Mouse (Mus musculus) stomach, embryonic 14.5 days (tissue): ENCODE measurements around the gene Inpp5k. TPM values are rescaled to one million over a fixed set of nuclear protein-coding genes. Genes with fewer than 3 reads are reported as not detected.

ENCODE experiments used
- ATAC-seq: fragments of 200-750 bp; cut with Nextera tagmentation; 2 replicates; pipeline ENCODE4 v1.8.0; 2017; ENCODE audit warnings: low read depth, moderate TSS enrichment; ENCODE audit not compliant: insufficient number of reproducible peaks, insufficient read depth, low FRiP score
- H3K27ac ChIP-seq: fragments of 300-500 bp; sonication (generic); 2 replicates; pipeline ENCODE4 v1.5.1; 2014; ENCODE audit warnings: mild to moderate bottlenecking, low read length, moderate library complexity, mixed read lengths
- H3K27me3 ChIP-seq: fragments of 300-500 bp; sonication (generic); 2 replicates; pipeline ENCODE4 v1.6.1; 2014; ENCODE audit warnings: low read length, control low read depth, mixed read lengths; ENCODE audit not compliant: control insufficient read depth, insufficient read depth
- H3K36me3 ChIP-seq: fragments of 300-500 bp; sonication (generic); 2 replicates; pipeline ENCODE4 v1.6.1; 2014; ENCODE audit warnings: mild to moderate bottlenecking, control low read depth, low read length, moderate library complexity, mixed read lengths; ENCODE audit not compliant: control insufficient read depth, insufficient read depth
- H3K4me1 ChIP-seq: fragments of 300-500 bp; sonication (generic); 2 replicates; pipeline ENCODE4 v1.6.1; 2014; ENCODE audit warnings: low read length, control low read depth, mixed read lengths; ENCODE audit not compliant: control insufficient read depth, insufficient read depth
- H3K4me2 ChIP-seq: fragments of 300-500 bp; sonication (generic); replicated peaks from 2 replicates; pipeline ENCODE4 v1.6.1; 2014; ENCODE audit warnings: low read depth, low read length, control low read depth
- H3K4me3 ChIP-seq: fragments of 300-500 bp; sonication (generic); 2 replicates; pipeline ENCODE4 v1.5.1; 2014; ENCODE audit warnings: low read depth, low read length, control low read depth
- H3K9ac ChIP-seq: fragments of 300-500 bp; sonication (generic); replicated peaks from 2 replicates; pipeline ENCODE4 v1.6.1; 2014; ENCODE audit warnings: low read depth, mild to moderate bottlenecking, control low read depth, low read length, moderate library complexity, mixed read lengths
- H3K9me3 ChIP-seq: fragments of 300-500 bp; sonication (generic); 2 replicates; pipeline ENCODE4 v1.6.1; 2016; ENCODE audit warnings: low read depth, low read length, control low read depth; ENCODE audit not compliant: control insufficient read depth
- WGBS: fragments of 180-500 bp; shearing (Covaris S2); extraction: QIAGEN DNeasy Blood & Tissue Kit; methylation state at CpG from one replicate; pipeline ENCODE4 v1.1.7; 2014; 5-methylcytosine and 5-hydroxymethylcytosine counted together
- polyA plus RNA-seq: library from polyadenylated mRNA; unstranded; fragments of >200 nt; fragmentation: Nextera tagmentation; extraction: Ambion mirVana; gene quantifications from 2 replicates; pipeline ENCODE4 v1.2.1, GENCODE M21; 2014

Gene Inpp5k
- polyA plus RNA-seq, 1 experiment from 2014 or later = 27.7 TPM

GRCm38 (mm10) chr11:75644684-75645083 lies 13.9 kb downstream of the Inpp5k start:
- peaks cover 4% of the 10 kb centered on the region; the same call in 1 of the 2 replicates for H3K4me1 ChIP-seq
- no peak overlapping the region for H3K27ac ChIP-seq
- no peak overlapping the region for H3K9ac ChIP-seq
- H3K4me3 ChIP-seq = no peak overlapping the region
- H3K9me3 ChIP-seq = no peaks in the 10 kb centered on the region
- H3K36me3 ChIP-seq = 0 out of 2 replicates have a peak, but pooled peaks cover 3% of the 10 kb centered on the region
- no peaks in the 10 kb centered on the region for H3K27me3 ChIP-seq
- H3K4me2 ChIP-seq = no peak overlapping the region
- ATAC-seq = no peak
- WGBS = 84% methylated on average over 9 of the region's 9 CpGs

- no peak for ATAC-seq
- no peaks in the 10 kb centered on the region for H3K27me3 ChIP-seq
- no peaks in the 10 kb centered on the region for H3K36me3 ChIP-seq
- H3K9me3 ChIP-seq = no peaks in the 10 kb centered on the region
- H3K4me2 ChIP-seq = no peak overlapping the region
- H3K27ac ChIP-seq = no peak overlapping the region
- H3K4me1 ChIP-seq = peaks cover 9% of the 10 kb centered on the region
- no peak overlapping the region for H3K4me3 ChIP-seq
- WGBS = 73% methylated on average over 6 of the region's 6 CpGs
- H3K9ac ChIP-seq = no peak overlapping the region
Measured at GRCm38 (mm10) chr11:75647681-75648211, 17.0 kb downstream of the Inpp5k start.

- Histone ChIP-seq H3K9ac (no peak overlapping the region), H3K9me3 (no peaks in the 10 kb centered on the region), H3K36me3 (no peaks in the 10 kb centered on the region), H3K4me2 (no peak overlapping the region), H3K4me3 (no peak overlapping the region), H3K4me1 (peaks cover 17% of the 10 kb centered on the region), H3K27ac (peak overlapping the region; percentile 36; the same call in 1 of the 2 replicates), H3K27me3 (no peaks in the 10 kb centered on the region)
- no peak for ATAC-seq
- 59% methylated on average over 4 of the region's 4 CpGs for WGBS
Measured at GRCm38 (mm10) chr11:75649155-75649561, 18.4 kb downstream of the Inpp5k start.

- peak within 1 kb of the TSS; percentile 72 for H3K4me3 ChIP-seq
- H3K4me2 ChIP-seq = peak within 1 kb of the TSS; percentile 77
- H3K27me3 ChIP-seq = no peaks in the 10 kb centered on the region
- no peak for ATAC-seq
- WGBS = 74% methylated on average over 7 of the region's 7 CpGs
- H3K36me3 ChIP-seq = no peaks in the 10 kb centered on the region
- peak within 1 kb of the TSS; percentile 71 for H3K9ac ChIP-seq
- peaks cover 26% of the 10 kb centered on the region for H3K4me1 ChIP-seq
- no peaks in the 10 kb centered on the region for H3K9me3 ChIP-seq
- H3K27ac ChIP-seq = peak within 1 kb of the TSS; percentile 90
Measured at GRCm38 (mm10) chr11:75650311-75650710, 19.5 kb downstream of the Inpp5k start, which contains the start of gene Myo1c. Gene Myo1c, plus strand, starts transcription at chr11:75650504.

GRCm38 (mm10) chr11:75650958-75651425 lies 20.2 kb downstream of the Inpp5k start:
- peaks cover 28% of the 10 kb centered on the region for H3K4me1 ChIP-seq
- H3K9me3 ChIP-seq = no peaks in the 10 kb centered on the region
- H3K27me3 ChIP-seq = no peaks in the 10 kb centered on the region
- no peak for ATAC-seq
- peak overlapping the region; percentile 90 for H3K27ac ChIP-seq
- H3K4me2 ChIP-seq = peak overlapping the region; percentile 77
- no peaks in the 10 kb centered on the region for H3K36me3 ChIP-seq
- peak overlapping the region; percentile 15; the same call in 1 of the 2 replicates for H3K9ac ChIP-seq
- 43% methylated on average over 13 of the region's 13 CpGs for WGBS
- H3K4me3 ChIP-seq = peak overlapping the region; percentile 72

- peaks cover 34% of the 10 kb centered on the region for H3K4me1 ChIP-seq
- peak overlapping the region; percentile 71 for H3K9ac ChIP-seq
- WGBS = under 1% methylated on average over 52 of the region's 54 CpGs
- ATAC-seq = peak; percentile 62; the same call in 1 of the 2 replicates
- H3K4me3 ChIP-seq = peak overlapping the region; percentile 72
- H3K27ac ChIP-seq = peak overlapping the region; percentile 90
- H3K4me2 ChIP-seq = peak overlapping the region; percentile 77
- no peaks in the 10 kb centered on the region for H3K9me3 ChIP-seq
- no peaks in the 10 kb centered on the region for H3K27me3 ChIP-seq
- no peaks in the 10 kb centered on the region for H3K36me3 ChIP-seq
Measured at GRCm38 (mm10) chr11:75651426-75652221, 20.8 kb downstream of the Inpp5k start.

- 33% methylated on average over 20 of the region's 20 CpGs for WGBS
- Histone ChIP-seq H3K27ac (no peak overlapping the region), H3K4me3 (peak overlapping the region; percentile 72), H3K36me3 (no peaks in the 10 kb centered on the region), H3K4me2 (peak overlapping the region; percentile 77), H3K9me3 (no peaks in the 10 kb centered on the region), H3K9ac (no peak overlapping the region), H3K4me1 (peaks cover 35% of the 10 kb centered on the region), H3K27me3 (no peaks in the 10 kb centered on the region)
- ATAC-seq = no peak
Measured at GRCm38 (mm10) chr11:75652222-75652941, 21.6 kb downstream of the Inpp5k start.
